Mouse (Mus musculus) hindbrain, embryonic 16.5 days (tissue): ENCODE results near the gene Nup107. TPM values are rescaled to one million over a fixed set of nuclear protein-coding genes. Genes with fewer than 3 reads are reported as not detected.

ENCODE experiments used
- ATAC-seq: fragments of 200-750 bp; cut with Nextera tagmentation; 2 replicates; pipeline ENCODE4 v1.8.0; 2017; ENCODE audit warnings: moderate TSS enrichment, moderate library complexity
- H3K27ac ChIP-seq: fragments of 300-500 bp; sonication (generic); 2 replicates; pipeline ENCODE4 v1.5.1; 2014; ENCODE audit warnings: low read depth, mild to moderate bottlenecking, control low read depth, low read length, moderate library complexity
- H3K27me3 ChIP-seq: fragments of 300-500 bp; sonication (generic); replicated peaks from 2 replicates; pipeline ENCODE4 v1.6.1; 2014; ENCODE audit warnings: low read length; ENCODE audit not compliant: control insufficient read depth, insufficient read depth
- H3K36me3 ChIP-seq: fragments of 300-500 bp; sonication (generic); 2 replicates; pipeline ENCODE4 v1.6.1; 2014; ENCODE audit warnings: mild to moderate bottlenecking, low read length, moderate library complexity, mixed read lengths; ENCODE audit not compliant: control insufficient read depth, insufficient read depth
- H3K4me1 ChIP-seq: fragments of 300-500 bp; sonication (generic); 2 replicates; pipeline ENCODE4 v1.6.1; 2014; ENCODE audit warnings: low read depth, low read length; ENCODE audit not compliant: control insufficient read depth, insufficient read depth
- H3K4me2 ChIP-seq: fragments of 300-500 bp; sonication (generic); 2 replicates; pipeline ENCODE4 v1.6.1; 2014; ENCODE audit warnings: mild to moderate bottlenecking, low read length, control low read depth, moderate library complexity
- H3K4me3 ChIP-seq: fragments of 300-500 bp; sonication (generic); 2 replicates; pipeline ENCODE4 v1.5.1; 2014; ENCODE audit warnings: mild to moderate bottlenecking, low read length, control low read depth, moderate library complexity
- H3K9ac ChIP-seq: fragments of 300-500 bp; sonication (generic); 2 replicates; pipeline ENCODE4 v1.6.1; 2014; ENCODE audit warnings: low read depth, mild to moderate bottlenecking, control low read depth, low read length, moderate library complexity
- H3K9me3 ChIP-seq: fragments of 300-500 bp; sonication (generic); 2 replicates; pipeline ENCODE4 v1.6.1; 2014; ENCODE audit warnings: mild to moderate bottlenecking, low read length, moderate library complexity; ENCODE audit not compliant: control insufficient read depth
- WGBS: fragments of 180-500 bp; shearing (Covaris S2); extraction: QIAGEN DNeasy Blood & Tissue Kit; methylation state at CpG from one replicate; pipeline ENCODE4 v1.1.7; 2014; 5-methylcytosine and 5-hydroxymethylcytosine counted together
- polyA plus RNA-seq: library from polyadenylated mRNA; unstranded; fragments of >200 nt; fragmentation: Nextera tagmentation; extraction: Ambion mirVana; gene quantifications from 2 replicates; pipeline ENCODE4 v1.2.1, GENCODE M21; 2015

Nup107 gene
- polyA plus RNA-seq, 1 experiment from 2014 or later, result 32.0 TPM

DNA sequence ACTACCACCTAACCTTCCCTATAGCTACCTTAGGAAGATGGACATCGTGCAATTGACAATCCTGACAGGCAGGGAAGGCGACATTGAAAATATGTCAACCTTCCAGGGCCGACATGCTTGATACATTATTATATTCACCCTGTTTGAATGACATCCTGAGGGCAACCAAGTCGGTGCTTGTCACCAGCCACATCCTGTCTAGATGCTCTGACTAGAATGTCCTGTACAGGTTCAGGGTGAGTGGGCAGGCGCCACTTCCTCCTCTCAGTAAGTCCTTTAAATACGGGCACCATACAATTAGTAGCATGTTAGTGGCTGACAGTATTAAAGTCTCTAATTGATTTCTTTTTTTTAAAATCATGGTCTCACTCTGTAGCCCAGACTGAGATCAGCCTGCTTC is 15.6 kb upstream of the Nup107 start:
- no peak for ATAC-seq
- Histone ChIP-seq H3K27ac (no peak overlapping the region), H3K36me3 (peaks cover under 1% of the 10 kb centered on the region), H3K9me3 (no peaks in the 10 kb centered on the region), H3K4me1 (no peaks in the 10 kb centered on the region), H3K4me2 (no peak overlapping the region), H3K27me3 (no peaks in the 10 kb centered on the region), H3K4me3 (no peak overlapping the region), H3K9ac (no peak overlapping the region)
- 86% methylated on average over 6 of the region's 6 CpGs for WGBS

DNA sequence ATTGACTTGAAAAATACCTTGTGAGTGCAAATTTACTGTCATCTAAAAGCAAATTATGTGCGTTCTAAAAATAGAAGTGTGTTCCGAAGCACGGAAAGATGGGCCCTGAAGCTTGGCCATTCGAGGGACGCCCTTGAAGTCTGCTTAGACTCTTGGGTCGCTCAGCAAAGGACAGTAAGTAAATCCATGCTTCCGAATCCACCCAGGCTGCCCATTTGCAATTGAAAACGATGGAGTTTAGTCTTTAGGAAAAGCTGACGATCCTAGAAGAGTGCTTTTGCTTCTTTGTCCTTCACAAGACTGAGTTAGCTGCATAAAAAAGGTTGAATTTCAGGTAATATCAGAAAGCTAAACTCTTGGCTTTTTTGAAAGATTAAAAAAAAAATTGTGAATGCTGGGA is 13.4 kb upstream of the Nup107 start:
- no peak for ATAC-seq
- 52% methylated on average over 9 of the region's 9 CpGs for WGBS

DNA sequence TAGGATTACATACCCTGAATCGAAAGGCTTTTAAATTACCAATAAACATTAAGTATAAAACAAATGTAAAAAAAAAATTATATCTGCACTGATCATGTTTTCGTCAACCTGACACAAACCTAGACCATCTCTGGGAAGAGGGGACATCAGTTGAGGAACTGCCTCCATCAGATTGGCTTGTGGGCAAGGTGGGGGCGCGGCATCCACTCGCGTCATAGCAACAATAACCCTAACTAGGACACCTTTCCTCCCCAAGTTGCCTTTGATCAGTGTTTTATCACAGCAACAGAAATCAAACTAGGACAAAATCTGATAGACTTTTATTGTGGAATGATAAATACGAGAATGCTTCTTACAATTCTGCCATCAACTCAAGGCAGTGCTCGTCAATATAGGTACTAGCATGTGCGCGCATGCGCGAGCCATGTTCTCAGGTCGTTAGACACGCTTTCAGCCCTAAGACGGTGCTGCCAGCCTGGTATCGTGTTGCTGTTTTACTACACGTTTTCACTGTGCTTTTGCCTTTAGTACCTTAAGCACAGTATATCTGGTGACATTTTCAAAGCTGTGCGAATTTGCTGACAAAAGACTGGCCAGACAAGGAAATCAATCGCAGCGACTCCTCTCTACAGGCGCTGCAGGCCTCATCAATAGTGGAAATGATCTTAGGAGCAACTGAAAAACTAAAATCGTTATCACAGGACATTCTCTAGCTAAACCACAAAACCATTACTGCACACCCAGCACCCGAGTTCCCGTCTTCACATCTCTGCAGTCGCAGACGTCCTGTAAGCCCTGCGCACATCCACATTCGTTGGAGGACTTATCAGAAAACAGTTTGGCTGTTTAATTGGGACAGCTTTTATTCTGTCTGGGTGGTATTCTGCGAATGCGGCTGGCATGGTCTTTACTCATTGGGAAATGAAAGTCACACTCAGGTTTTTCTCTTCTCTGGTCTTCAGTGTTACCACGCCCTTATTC is 11.7 kb upstream of the Nup107 start:
- no peak for ATAC-seq
- H3K36me3 ChIP-seq, result no peaks in the 10 kb centered on the region
- H3K27me3 ChIP-seq, result no peaks in the 10 kb centered on the region
- 90% methylated on average over 31 of the region's 31 CpGs for WGBS
- no peak overlapping the region for H3K27ac ChIP-seq
- H3K4me1 ChIP-seq, result no peaks in the 10 kb centered on the region
- no peak overlapping the region for H3K4me3 ChIP-seq
- no peak overlapping the region for H3K9ac ChIP-seq
- H3K4me2 ChIP-seq, result no peak overlapping the region
- no peaks in the 10 kb centered on the region for H3K9me3 ChIP-seq

More for the DNA sequence above, 13.4 kb upstream of the Nup107 start:
- no peak overlapping the region for H3K27ac ChIP-seq
- no peaks in the 10 kb centered on the region for H3K4me1 ChIP-seq
- H3K36me3 ChIP-seq, result no peaks in the 10 kb centered on the region
- H3K9ac ChIP-seq, result no peak overlapping the region
- no peak overlapping the region for H3K4me3 ChIP-seq
- no peaks in the 10 kb centered on the region for H3K27me3 ChIP-seq
- H3K4me2 ChIP-seq, result no peak overlapping the region
- no peaks in the 10 kb centered on the region for H3K9me3 ChIP-seq

- H3K9me3 ChIP-seq, result no peaks in the 10 kb centered on the region
- H3K4me3 ChIP-seq, result no peak overlapping the region
- no peaks in the 10 kb centered on the region for H3K36me3 ChIP-seq
- no peak overlapping the region for H3K9ac ChIP-seq
- no peaks in the 10 kb centered on the region for H3K4me1 ChIP-seq
- no peaks in the 10 kb centered on the region for H3K27me3 ChIP-seq
- WGBS, result 96% methylated on average over 9 of the region's 9 CpGs
- no peak overlapping the region for H3K27ac ChIP-seq
- no peak overlapping the region for H3K4me2 ChIP-seq
- ATAC-seq, result no peak
These were observed 9.4 kb upstream of the Nup107 start for GRCm38 (mm10) chr10:117801886-117802285.

- no peak overlapping the region for H3K9ac ChIP-seq
- 0 out of 2 replicates have a peak, but pooled peaks cover 4% of the 10 kb centered on the region for H3K9me3 ChIP-seq
- WGBS, result 91% methylated on average over 11 of the region's 11 CpGs
- no peaks in the 10 kb centered on the region for H3K27me3 ChIP-seq
- H3K4me2 ChIP-seq, result no peak overlapping the region
- no peak for ATAC-seq
- no peak overlapping the region for H3K27ac ChIP-seq
- no peaks in the 10 kb centered on the region for H3K36me3 ChIP-seq
- H3K4me1 ChIP-seq, result no peaks in the 10 kb centered on the region
- H3K4me3 ChIP-seq, result no peak overlapping the region
These were observed 7.3 kb upstream of the Nup107 start for GRCm38 (mm10) chr10:117799806-117800205.

GRCm38 (mm10) chr10:117798436-117799035 is 6.0 kb upstream of the Nup107 start:
- Histone ChIP-seq H3K36me3 (no peaks in the 10 kb centered on the region), H3K9ac (no peak overlapping the region), H3K9me3 (0 out of 2 replicates have a peak, but pooled peaks cover 4% of the 10 kb centered on the region), H3K4me1 (no peaks in the 10 kb centered on the region), H3K4me2 (no peak overlapping the region), H3K4me3 (no peak overlapping the region), H3K27ac (no peak overlapping the region), H3K27me3 (no peaks in the 10 kb centered on the region)
- 86% methylated on average over 6 of the region's 6 CpGs for WGBS
- ATAC-seq, result no peak

DNA sequence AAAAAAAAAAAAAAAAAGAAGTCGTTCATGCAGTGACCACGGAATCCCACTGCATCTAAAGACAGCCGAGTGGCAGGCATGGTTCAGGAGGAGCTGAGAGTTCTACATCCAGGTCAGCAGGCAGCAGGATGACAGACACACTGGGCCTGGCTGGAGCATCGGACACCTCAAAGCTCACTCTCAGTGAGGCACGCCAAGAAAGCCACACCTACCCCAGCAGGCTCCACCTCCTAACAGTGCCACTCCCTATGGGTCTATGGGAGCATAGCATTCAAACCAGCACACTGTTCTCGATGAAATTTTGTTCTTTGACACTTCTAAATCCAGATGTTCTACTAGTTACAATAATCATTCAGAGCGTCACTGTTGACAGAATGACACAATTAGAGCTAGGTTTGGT is 5.2 kb upstream of the Nup107 start:
- peaks cover 3% of the 10 kb centered on the region; the same call in 1 of the 2 replicates for H3K4me1 ChIP-seq
- WGBS, result 73% methylated on average over 7 of the region's 7 CpGs
- ATAC-seq, result no peak

GRCm38 (mm10) chr10:117797106-117797505 is 4.6 kb upstream of the Nup107 start:
- H3K9ac ChIP-seq, result no peak overlapping the region
- no peaks in the 10 kb centered on the region for H3K27me3 ChIP-seq
- H3K4me1 ChIP-seq, result peaks cover 3% of the 10 kb centered on the region
- 93% methylated on average over 12 of the region's 12 CpGs for WGBS
- H3K36me3 ChIP-seq, result no peaks in the 10 kb centered on the region
- no peak overlapping the region for H3K27ac ChIP-seq
- H3K9me3 ChIP-seq, result 0 out of 2 replicates have a peak, but pooled peaks cover 4% of the 10 kb centered on the region
- H3K4me2 ChIP-seq, result no peak overlapping the region
- ATAC-seq, result no peak
- H3K4me3 ChIP-seq, result no peak overlapping the region

More for the DNA sequence above, 5.2 kb upstream of the Nup107 start:
- no peak overlapping the region for H3K9ac ChIP-seq
- no peak overlapping the region for H3K4me3 ChIP-seq
- H3K36me3 ChIP-seq, result no peaks in the 10 kb centered on the region
- H3K27ac ChIP-seq, result no peak overlapping the region
- H3K9me3 ChIP-seq, result 0 out of 2 replicates have a peak, but pooled peaks cover 4% of the 10 kb centered on the region
- H3K27me3 ChIP-seq, result no peaks in the 10 kb centered on the region
- no peak overlapping the region for H3K4me2 ChIP-seq

DNA sequence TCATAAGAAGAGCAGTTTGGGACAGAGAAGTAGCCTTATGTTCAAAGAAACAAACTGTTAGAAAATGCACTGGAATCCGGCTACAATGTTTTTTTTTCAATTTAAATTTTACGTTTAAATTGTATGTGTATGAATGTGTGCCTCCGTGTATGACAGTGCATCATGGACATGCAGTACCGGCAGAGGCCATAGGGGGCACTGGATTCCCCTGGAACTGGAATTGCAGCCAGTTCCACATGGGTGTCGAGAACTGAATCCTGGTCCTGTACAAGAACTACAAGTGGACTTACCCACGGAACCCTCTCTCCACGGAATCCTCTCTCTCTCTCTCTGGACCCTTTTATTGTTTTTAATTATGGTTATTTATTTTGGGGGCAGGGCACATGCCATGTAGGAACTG is 3.7 kb upstream of the Nup107 start:
- H3K4me2 ChIP-seq, result no peak overlapping the region
- H3K9ac ChIP-seq, result no peak overlapping the region
- H3K27ac ChIP-seq, result no peak overlapping the region
- H3K9me3 ChIP-seq, result 0 out of 2 replicates have a peak, but pooled peaks cover 4% of the 10 kb centered on the region
- WGBS, result 97% methylated on average over 7 of the region's 7 CpGs
- no peak overlapping the region for H3K4me3 ChIP-seq
- no peaks in the 10 kb centered on the region for H3K36me3 ChIP-seq
- H3K27me3 ChIP-seq, result no peaks in the 10 kb centered on the region
- peaks cover 12% of the 10 kb centered on the region for H3K4me1 ChIP-seq
- no peak for ATAC-seq
